Mouse (Mus musculus): Measurements from ENCODE around the gene Slc2a1. TPM values are rescaled to one million over a fixed set of nuclear protein-coding genes. Genes with fewer than 3 reads are reported as not detected.

Slc2a1 gene
- polyA plus RNA-seq, 1 experiment from 2014 or later = 208 TPM

DNA sequence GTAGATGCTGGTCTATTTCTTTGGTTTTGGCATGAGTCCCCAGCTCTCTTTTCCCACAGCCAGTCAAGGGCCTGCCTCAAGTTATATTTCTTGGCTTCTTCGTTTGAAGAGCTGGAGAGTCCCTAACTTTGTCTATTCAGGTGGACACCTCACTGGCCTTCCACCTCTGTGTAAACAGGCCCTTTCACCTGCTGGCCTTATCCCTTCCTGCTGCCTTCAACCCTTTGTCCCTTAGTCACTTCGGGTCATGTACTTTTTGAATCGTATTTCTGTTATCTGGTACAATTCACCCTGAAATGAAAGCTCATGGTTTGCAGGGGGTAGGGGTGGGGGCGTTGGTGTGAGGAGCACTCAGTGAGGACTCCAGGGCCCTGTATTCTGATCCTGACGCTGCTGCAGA lies 10.8 kb downstream of the Slc2a1 start:
- Histone ChIP-seq H3K36me3 (peaks cover 52% of the 10 kb centered on the region), H3K4me1 (peaks cover 77% of the 10 kb centered on the region), H3K4me3 (no peak overlapping the region), H3K4me2 (no peak overlapping the region), H3K27ac (0 out of 2 replicates have a peak overlapping the region, but pooled peaks have one; percentile 33), H3K27me3 (no peaks in the 10 kb centered on the region), H3K9ac (no peak overlapping the region), H3K9me3 (no peaks in the 10 kb centered on the region)
- WGBS = 78% methylated on average over 5 of the region's 5 CpGs
- ATAC-seq (ENCODE audit: insufficient number of reproducible peaks, low FRiP score, low TSS enrichment, low read depth) = no peak

DNA sequence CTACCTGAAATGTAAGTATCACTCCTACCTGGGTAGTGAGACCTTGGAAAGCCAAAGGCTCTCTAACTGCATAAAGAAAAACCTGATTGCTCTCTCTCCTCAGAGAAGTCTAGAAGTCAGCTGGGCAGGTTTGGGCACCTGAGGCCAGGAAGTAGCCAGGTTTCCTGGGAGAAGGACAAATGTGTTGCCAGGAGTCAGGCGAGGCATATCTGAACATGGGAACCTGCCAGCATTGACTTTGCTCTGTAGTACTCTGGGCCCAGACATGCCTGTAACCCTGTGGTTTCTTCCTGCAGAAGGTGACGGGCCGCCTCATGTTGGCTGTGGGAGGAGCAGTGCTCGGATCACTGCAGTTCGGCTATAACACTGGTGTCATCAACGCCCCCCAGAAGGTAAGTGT lies 11.6 kb downstream of the Slc2a1 start:
- Histone ChIP-seq H3K36me3 (peaks cover 55% of the 10 kb centered on the region), H3K4me3 (no peak overlapping the region), H3K4me2 (no peak overlapping the region), H3K9ac (no peak overlapping the region), H3K27me3 (no peaks in the 10 kb centered on the region), H3K9me3 (no peaks in the 10 kb centered on the region), H3K27ac (no peak overlapping the region), H3K4me1 (peaks cover 76% of the 10 kb centered on the region)
- ATAC-seq (ENCODE audit: insufficient number of reproducible peaks, low FRiP score, low TSS enrichment, low read depth) = no peak
- WGBS = 83% methylated on average over 6 of the region's 6 CpGs

DNA sequence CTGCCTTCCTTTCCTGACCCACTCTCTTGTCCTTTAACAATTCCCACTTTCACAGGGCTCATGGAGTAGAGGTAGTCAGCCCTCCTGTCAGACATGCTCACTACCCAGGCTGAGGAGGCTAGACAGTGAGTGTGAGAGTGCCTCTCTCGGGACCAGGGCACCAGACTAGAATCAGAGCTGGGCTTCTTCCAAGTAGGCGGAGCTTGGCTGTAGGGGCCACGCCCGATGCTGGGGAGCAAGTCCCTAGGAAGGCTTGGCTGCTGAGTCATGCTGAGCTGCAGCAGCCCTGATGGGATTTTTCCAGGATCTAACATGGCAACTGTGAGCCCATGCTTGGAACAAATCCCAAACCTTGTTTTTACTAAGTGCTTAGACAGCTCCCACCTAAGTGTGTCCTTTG lies 12.7 kb downstream of the Slc2a1 start:
- H3K4me3 ChIP-seq = no peak overlapping the region
- no peak overlapping the region; the same call in 1 of the 2 replicates for H3K27ac ChIP-seq
- H3K27me3 ChIP-seq = no peaks in the 10 kb centered on the region
- ATAC-seq (ENCODE audit: insufficient number of reproducible peaks, low FRiP score, low TSS enrichment, low read depth) = no peak
- peaks cover 74% of the 10 kb centered on the region for H3K4me1 ChIP-seq
- 48% methylated on average over 4 of the region's 4 CpGs for WGBS
- H3K4me2 ChIP-seq = no peak overlapping the region
- H3K36me3 ChIP-seq = peaks cover 65% of the 10 kb centered on the region
- H3K9ac ChIP-seq = no peak overlapping the region
- no peaks in the 10 kb centered on the region for H3K9me3 ChIP-seq

DNA sequence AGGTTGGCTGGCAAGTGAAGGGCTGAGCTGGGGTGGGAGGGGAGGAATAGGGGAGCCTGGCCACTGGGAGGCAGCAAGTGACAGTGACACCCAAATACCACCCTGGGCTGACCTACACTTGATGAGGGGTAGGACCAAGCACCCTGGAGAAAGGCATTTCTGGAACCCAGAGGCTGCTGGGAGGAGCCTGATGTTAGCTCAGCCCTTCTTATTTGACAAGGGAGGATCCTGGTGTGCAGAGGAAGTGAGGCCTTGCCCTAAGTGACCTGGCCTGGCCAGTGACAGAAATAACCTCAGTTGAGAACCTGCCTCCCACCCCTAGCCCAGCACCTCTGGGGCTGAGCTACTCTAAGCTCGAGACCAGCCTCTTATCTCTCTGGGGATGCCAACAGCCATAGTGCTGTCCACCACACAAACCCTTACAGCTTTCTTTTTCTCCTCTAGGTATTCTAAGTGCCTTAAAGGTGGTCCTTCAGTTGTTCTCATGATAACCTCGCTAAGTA lies 16.3 kb downstream of the Slc2a1 start:
- H3K36me3 ChIP-seq = peaks cover 84% of the 10 kb centered on the region
- peaks cover 56% of the 10 kb centered on the region for H3K4me1 ChIP-seq
- H3K9ac ChIP-seq = no peak overlapping the region
- 68% methylated on average over 2 of the region's 2 CpGs for WGBS
- no peaks in the 10 kb centered on the region for H3K27me3 ChIP-seq
- no peak overlapping the region for H3K27ac ChIP-seq
- no peak overlapping the region for H3K4me2 ChIP-seq
- no peaks in the 10 kb centered on the region for H3K9me3 ChIP-seq
- H3K4me3 ChIP-seq = no peak overlapping the region
- no peak for ATAC-seq (ENCODE audit: insufficient number of reproducible peaks, low FRiP score, low TSS enrichment, low read depth)

DNA sequence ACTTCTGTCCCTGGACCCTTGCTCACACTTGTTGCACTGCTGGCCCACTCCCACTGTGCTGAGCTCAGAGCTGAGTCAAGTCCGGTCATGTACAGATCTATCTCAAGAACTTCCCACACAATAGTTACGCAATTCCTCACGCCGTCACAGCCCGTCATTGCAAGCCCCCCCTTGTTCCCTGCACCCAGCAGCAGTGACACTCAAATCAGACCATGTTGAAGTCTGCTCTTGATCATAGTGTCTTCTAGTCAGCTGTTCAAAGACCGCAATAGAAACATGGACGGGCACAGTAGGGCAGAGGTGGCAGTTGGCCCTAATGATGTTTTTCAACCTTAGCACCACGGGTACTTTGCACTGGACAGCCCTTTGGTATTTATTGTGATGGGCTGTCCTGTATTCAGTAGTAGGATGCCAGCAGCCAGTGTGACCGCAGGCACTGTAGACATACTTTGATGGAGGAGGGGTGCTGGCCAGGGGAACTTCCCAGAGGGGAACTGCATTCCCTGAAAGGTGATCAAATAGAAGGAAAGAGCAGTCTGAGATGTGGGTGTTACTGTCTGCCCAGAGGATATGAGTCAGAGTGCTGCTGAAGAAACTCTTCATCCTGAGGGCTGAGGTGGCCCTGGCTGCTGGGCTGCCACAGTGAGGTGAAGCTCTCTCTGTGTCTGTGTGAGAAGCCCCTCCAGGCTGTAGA lies 17.2 kb downstream of the Slc2a1 start:
- H3K27ac ChIP-seq = peak overlapping the region; percentile 43; the same call in 1 of the 2 replicates
- ATAC-seq (ENCODE audit: insufficient number of reproducible peaks, low FRiP score, low TSS enrichment, low read depth) = no peak

DNA sequence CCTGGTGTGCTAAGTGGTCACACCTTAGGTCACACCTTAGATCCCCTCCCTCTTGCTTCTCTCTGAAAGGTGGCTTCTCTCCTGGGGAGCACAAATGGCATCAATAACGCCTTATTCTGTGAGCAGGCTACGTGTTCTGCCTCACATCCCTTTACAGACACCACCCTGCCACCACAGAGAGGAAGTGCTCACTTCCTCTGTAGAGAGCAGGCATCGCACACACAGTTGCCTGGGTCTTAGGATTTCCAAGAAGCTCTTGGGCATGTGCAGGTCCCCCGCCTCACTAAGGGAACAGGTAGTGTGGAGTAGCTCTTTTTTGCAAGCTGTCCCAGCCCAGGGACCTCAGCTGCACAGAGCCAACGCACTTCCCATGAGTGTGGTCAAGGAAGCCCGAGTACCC lies 18.7 kb downstream of the Slc2a1 start:
- Histone ChIP-seq H3K4me3 (no peak overlapping the region), H3K27ac (no peak overlapping the region; the same call in 1 of the 2 replicates), H3K9ac (no peak overlapping the region), H3K4me2 (no peak overlapping the region), H3K4me1 (peaks cover 34% of the 10 kb centered on the region), H3K27me3 (no peaks in the 10 kb centered on the region), H3K9me3 (no peaks in the 10 kb centered on the region), H3K36me3 (peaks cover 80% of the 10 kb centered on the region)
- no peak for ATAC-seq (ENCODE audit: insufficient number of reproducible peaks, low FRiP score, low TSS enrichment, low read depth)
- 66% methylated on average over 6 of the region's 6 CpGs for WGBS

More for the DNA sequence above, 17.2 kb downstream of the Slc2a1 start:
- H3K9ac ChIP-seq = no peak overlapping the region
- H3K4me1 ChIP-seq = peaks cover 47% of the 10 kb centered on the region
- H3K4me3 ChIP-seq = no peak overlapping the region
- WGBS = 71% methylated on average over 9 of the region's 9 CpGs
- H3K9me3 ChIP-seq = no peaks in the 10 kb centered on the region
- H3K4me2 ChIP-seq = no peak overlapping the region
- H3K27me3 ChIP-seq = no peaks in the 10 kb centered on the region
- H3K36me3 ChIP-seq = peaks cover 83% of the 10 kb centered on the region

DNA sequence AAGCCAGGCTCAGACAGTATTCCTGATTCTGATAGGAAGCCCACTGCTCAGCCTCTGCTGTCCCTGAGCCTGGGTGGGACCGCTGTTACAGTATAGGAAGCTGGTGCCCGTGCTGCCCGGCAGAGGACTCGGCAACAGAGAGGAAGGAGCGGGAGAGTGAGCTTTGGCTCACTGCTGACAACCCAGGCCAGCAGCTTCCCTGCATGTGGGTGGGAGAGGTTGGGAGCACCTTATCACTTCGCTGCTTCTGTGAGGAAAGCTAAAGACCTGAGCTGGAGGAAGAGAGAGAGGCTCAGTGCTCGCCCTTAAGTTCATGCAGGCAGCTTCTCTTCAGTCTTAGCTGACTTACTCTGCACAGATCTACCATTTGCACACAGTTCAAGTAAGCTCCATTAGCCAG lies 20.0 kb downstream of the Slc2a1 start:
- peaks cover 30% of the 10 kb centered on the region for H3K4me1 ChIP-seq
- H3K4me3 ChIP-seq = no peak overlapping the region
- WGBS = 85% methylated on average over 7 of the region's 7 CpGs
- H3K27ac ChIP-seq = no peak overlapping the region
- peaks cover 82% of the 10 kb centered on the region for H3K36me3 ChIP-seq
- no peaks in the 10 kb centered on the region for H3K9me3 ChIP-seq
- no peak overlapping the region for H3K9ac ChIP-seq
- H3K27me3 ChIP-seq = no peaks in the 10 kb centered on the region
- no peak for ATAC-seq (ENCODE audit: insufficient number of reproducible peaks, low FRiP score, low TSS enrichment, low read depth)
- H3K4me2 ChIP-seq = no peak overlapping the region

GRCm38 (mm10) chr4:119129096-119129495 lies 20.6 kb downstream of the Slc2a1 start:
- H3K27me3 ChIP-seq = no peaks in the 10 kb centered on the region
- no peak overlapping the region for H3K4me2 ChIP-seq
- no peak overlapping the region for H3K27ac ChIP-seq
- peaks cover 25% of the 10 kb centered on the region; the same call in 1 of the 2 replicates for H3K4me1 ChIP-seq
- WGBS = 86% methylated on average over 1 of the region's 1 CpGs
- no peak overlapping the region for H3K9ac ChIP-seq
- H3K36me3 ChIP-seq = peaks cover 82% of the 10 kb centered on the region
- no peaks in the 10 kb centered on the region for H3K9me3 ChIP-seq
- ATAC-seq (ENCODE audit: insufficient number of reproducible peaks, low FRiP score, low TSS enrichment, low read depth) = no peak
- no peak overlapping the region for H3K4me3 ChIP-seq

GRCm38 (mm10) chr4:119131189-119131910 lies 22.8 kb downstream of the Slc2a1 start:
- no peak overlapping the region for H3K4me2 ChIP-seq
- no peaks in the 10 kb centered on the region for H3K9me3 ChIP-seq
- ATAC-seq (ENCODE audit: insufficient number of reproducible peaks, low FRiP score, low TSS enrichment, low read depth) = no peak
- WGBS = 78% methylated on average over 8 of the region's 8 CpGs
- no peak overlapping the region for H3K9ac ChIP-seq
- H3K27ac ChIP-seq = no peak overlapping the region
- H3K36me3 ChIP-seq = peaks cover 84% of the 10 kb centered on the region
- H3K4me1 ChIP-seq = peaks cover 9% of the 10 kb centered on the region; the same call in 1 of the 2 replicates
- no peak overlapping the region for H3K4me3 ChIP-seq
- H3K27me3 ChIP-seq = no peaks in the 10 kb centered on the region

DNA sequence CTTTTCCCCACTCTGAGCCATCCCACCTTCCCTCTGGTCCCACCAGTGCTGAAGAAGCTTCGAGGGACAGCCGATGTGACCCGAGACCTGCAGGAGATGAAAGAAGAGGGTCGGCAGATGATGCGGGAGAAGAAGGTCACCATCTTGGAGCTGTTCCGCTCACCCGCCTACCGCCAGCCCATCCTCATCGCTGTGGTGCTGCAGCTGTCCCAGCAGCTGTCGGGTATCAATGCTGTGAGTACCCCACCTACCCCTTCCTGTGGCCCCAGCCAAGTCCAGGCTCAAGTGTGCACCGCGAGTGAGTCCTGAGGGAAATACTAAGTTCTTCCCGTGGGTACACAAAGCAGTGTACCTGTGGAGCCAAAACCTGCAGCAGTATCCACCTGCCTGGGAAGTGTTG lies 24.8 kb downstream of the Slc2a1 start:
- Histone ChIP-seq H3K36me3 (peaks cover 84% of the 10 kb centered on the region), H3K4me3 (no peak overlapping the region), H3K4me1 (peaks cover 4% of the 10 kb centered on the region; the same call in 1 of the 2 replicates), H3K4me2 (no peak overlapping the region), H3K27me3 (no peaks in the 10 kb centered on the region), H3K27ac (no peak overlapping the region), H3K9ac (no peak overlapping the region), H3K9me3 (no peaks in the 10 kb centered on the region)
- WGBS = 88% methylated on average over 13 of the region's 13 CpGs
- no peak for ATAC-seq (ENCODE audit: insufficient number of reproducible peaks, low FRiP score, low TSS enrichment, low read depth)

DNA sequence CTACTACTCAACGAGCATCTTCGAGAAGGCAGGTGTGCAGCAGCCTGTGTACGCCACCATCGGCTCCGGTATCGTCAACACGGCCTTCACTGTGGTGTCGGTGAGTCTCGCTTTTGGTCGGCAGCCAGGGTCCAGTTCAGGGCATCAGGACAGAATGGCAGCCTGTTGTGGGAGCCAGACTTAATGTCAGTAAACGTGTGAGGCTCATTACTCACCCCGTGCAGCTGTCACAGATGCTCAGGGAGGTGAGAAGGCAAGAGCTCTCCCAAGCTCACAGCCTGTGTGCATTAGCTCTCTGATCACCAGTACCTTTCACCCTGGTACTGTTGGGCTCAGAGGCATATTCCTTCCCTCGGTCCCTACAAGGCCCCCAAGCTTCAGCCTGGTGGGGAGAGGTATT lies 25.3 kb downstream of the Slc2a1 start:
- no peak overlapping the region for H3K4me3 ChIP-seq
- H3K9ac ChIP-seq = no peak overlapping the region
- 86% methylated on average over 13 of the region's 13 CpGs for WGBS
- H3K36me3 ChIP-seq = peaks cover 78% of the 10 kb centered on the region
- H3K4me2 ChIP-seq = no peak overlapping the region
- no peaks in the 10 kb centered on the region for H3K27me3 ChIP-seq
- peaks cover 4% of the 10 kb centered on the region; the same call in 1 of the 2 replicates for H3K4me1 ChIP-seq
- H3K27ac ChIP-seq = no peak overlapping the region
- no peaks in the 10 kb centered on the region for H3K9me3 ChIP-seq
- no peak for ATAC-seq (ENCODE audit: insufficient number of reproducible peaks, low FRiP score, low TSS enrichment, low read depth)

- peaks cover 53% of the 10 kb centered on the region for H3K36me3 ChIP-seq
- H3K4me1 ChIP-seq = peaks cover 4% of the 10 kb centered on the region; the same call in 1 of the 2 replicates
- H3K9me3 ChIP-seq = no peaks in the 10 kb centered on the region
- H3K27ac ChIP-seq = no peak overlapping the region
- H3K9ac ChIP-seq = no peak overlapping the region
- no peak for ATAC-seq (ENCODE audit: insufficient number of reproducible peaks, low FRiP score, low TSS enrichment, low read depth)
- no peak overlapping the region for H3K4me3 ChIP-seq
- 77% methylated on average over 8 of the region's 8 CpGs for WGBS
- H3K27me3 ChIP-seq = no peaks in the 10 kb centered on the region
- H3K4me2 ChIP-seq = no peak overlapping the region
Measured at GRCm38 (mm10) chr4:119137313-119137712, 28.8 kb downstream of the Slc2a1 start.

All from limb, embryonic 15.5 days (tissue).